Mouse (Mus musculus) liver, adult 2 months (tissue): ENCODE measurements around the gene Arhgap28. TPM values are rescaled to one million over a fixed set of nuclear protein-coding genes. Genes with fewer than 3 reads are reported as not detected.
A peak's percentile ranks its signal among the peaks of the same experiment; 100 is the strongest.

Source experiments
- DNase-seq: peaks from one replicate; pipeline ENCODE4 v3.0.0-alpha.2; 2011; ENCODE audit warnings: low read depth, low spot score; ENCODE audit errors: extremely low read depth
- H3K27ac ChIP-seq: fragments of 200-500 bp; replicated peaks from 2 replicates; pipeline ENCODE4 v1.5.1; 2012; ENCODE audit warnings: low read depth, mild to moderate bottlenecking, control low read depth, inconsistent platforms, low read length; ENCODE audit not compliant: insufficient read depth
- H3K27me3 ChIP-seq: fragments of 200-500 bp; 2 replicates; pipeline ENCODE4 v1.6.1; 2012; ENCODE audit warnings: mild to moderate bottlenecking, moderate library complexity, low read length, inconsistent platforms; ENCODE audit not compliant: control insufficient read depth, insufficient read depth
- H3K36me3 ChIP-seq: fragments of 200-500 bp; 2 replicates; pipeline ENCODE4 v1.6.1; 2012; ENCODE audit warnings: low read length, inconsistent platforms; ENCODE audit not compliant: control insufficient read depth, insufficient read depth
- H3K4me1 ChIP-seq: fragments of 200-500 bp; 2 replicates; pipeline ENCODE4 v1.6.1; 2011; ENCODE audit warnings: low read length; ENCODE audit not compliant: control insufficient read depth, insufficient read depth
- H3K4me3 ChIP-seq: fragments of 200-500 bp; 2 replicates; pipeline ENCODE4 v1.5.1; 2011; ENCODE audit warnings: low read depth, mild to moderate bottlenecking, control low read depth, low read length, moderate library complexity; ENCODE audit not compliant: insufficient read depth
- H3K79me2 ChIP-seq: fragments of 200-500 bp; 2 replicates; pipeline ENCODE4 v1.6.1; 2012; ENCODE audit warnings: inconsistent platforms, mild to moderate bottlenecking, low read length, moderate library complexity; ENCODE audit not compliant: control insufficient read depth, insufficient read depth
- H3K9ac ChIP-seq: fragments of 200-500 bp; 2 replicates; pipeline ENCODE4 v1.6.1; 2012; ENCODE audit warnings: low read depth, mild to moderate bottlenecking, control low read depth, inconsistent platforms, low read length
- CTCF ChIP-seq: fragments of 200-500 bp; IDR thresholded peaks from 2 replicates; pipeline ENCODE4 v1.5.1; 2011; ENCODE audit warnings: low read depth, low read length, control low read depth
- POLR2A ChIP-seq: fragments of 200-500 bp; IDR thresholded peaks from 2 replicates; pipeline ENCODE4 v1.6.1; 2011; ENCODE audit warnings: low read length, control low read depth; ENCODE audit not compliant: insufficient read depth; ENCODE audit errors: extremely low read depth
- WGBS: fragments of 180-500 bp; shearing (Covaris S2); methylation state at CpG from one replicate; pipeline ENCODE4 v1.1.7; 2018; 5-methylcytosine and 5-hydroxymethylcytosine counted together
- polyA plus RNA-seq: library from polyadenylated mRNA; depleted of rRNA; stranded (reverse); fragments of >200 nt; gene quantifications from 2 replicates; pipeline ENCODE4 v1.2.3, GENCODE M21; 2012
- total RNA-seq: library from RNA; depleted of rRNA; stranded (reverse); fragments of >200 nt; gene quantifications from 2 replicates; pipeline ENCODE4 v1.2.3, GENCODE M21; 2014

Arhgap28 gene
- total and polyA plus RNA-seq, 2 experiments: 0.11 to 0.37 TPM

DNA sequence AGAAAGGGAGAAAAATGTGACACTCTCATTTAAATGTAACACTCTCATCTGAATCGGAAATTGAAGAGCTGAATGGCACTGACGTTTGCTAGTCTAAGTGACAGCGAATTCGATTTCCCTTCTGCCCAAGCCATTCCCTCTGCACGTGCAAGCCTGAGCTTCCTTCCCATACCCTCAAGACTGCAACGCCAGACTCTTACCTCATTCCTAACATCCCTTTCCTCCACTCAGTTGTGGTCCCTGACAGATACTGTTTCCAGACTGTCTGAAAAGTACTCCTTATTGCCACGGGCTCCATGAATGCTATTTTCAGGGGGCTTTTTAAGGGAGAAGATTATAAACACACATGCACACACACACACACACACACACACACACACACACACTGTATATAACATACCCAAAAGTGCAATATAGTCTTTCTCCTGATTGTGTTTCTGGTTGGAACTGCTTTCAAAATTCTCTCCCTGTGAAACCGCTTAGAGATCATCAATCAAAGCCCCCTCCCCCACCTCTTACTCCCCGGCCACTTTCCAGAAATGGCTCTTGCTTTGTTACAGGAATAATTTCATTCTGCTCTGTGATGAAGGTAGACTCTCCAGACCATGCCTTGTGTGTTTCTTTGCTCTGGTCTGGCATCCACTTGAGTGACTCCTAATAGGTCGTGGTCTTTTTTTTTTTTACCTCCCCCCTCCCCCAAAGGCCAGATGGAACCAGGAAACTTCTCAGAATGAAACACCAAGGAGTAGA, 836 bp upstream of the Arhgap28 start:
- DNase-seq: no peak
- H3K27ac ChIP-seq: no peak overlapping the region
- 14% methylated on average over 10 of the region's 10 CpGs for WGBS
- no peak overlapping the region; the same call in 1 of the 2 replicates for H3K4me3 ChIP-seq
- H3K9ac ChIP-seq: no peak overlapping the region
- H3K36me3 ChIP-seq: no peaks in the 10 kb centered on the region
- H3K27me3 ChIP-seq: no peaks in the 10 kb centered on the region
- no peaks in the 10 kb centered on the region for H3K79me2 ChIP-seq
- TF ChIP-seq POLR2A (no peak), CTCF (no peak)
- no peaks in the 10 kb centered on the region for H3K4me1 ChIP-seq

DNA sequence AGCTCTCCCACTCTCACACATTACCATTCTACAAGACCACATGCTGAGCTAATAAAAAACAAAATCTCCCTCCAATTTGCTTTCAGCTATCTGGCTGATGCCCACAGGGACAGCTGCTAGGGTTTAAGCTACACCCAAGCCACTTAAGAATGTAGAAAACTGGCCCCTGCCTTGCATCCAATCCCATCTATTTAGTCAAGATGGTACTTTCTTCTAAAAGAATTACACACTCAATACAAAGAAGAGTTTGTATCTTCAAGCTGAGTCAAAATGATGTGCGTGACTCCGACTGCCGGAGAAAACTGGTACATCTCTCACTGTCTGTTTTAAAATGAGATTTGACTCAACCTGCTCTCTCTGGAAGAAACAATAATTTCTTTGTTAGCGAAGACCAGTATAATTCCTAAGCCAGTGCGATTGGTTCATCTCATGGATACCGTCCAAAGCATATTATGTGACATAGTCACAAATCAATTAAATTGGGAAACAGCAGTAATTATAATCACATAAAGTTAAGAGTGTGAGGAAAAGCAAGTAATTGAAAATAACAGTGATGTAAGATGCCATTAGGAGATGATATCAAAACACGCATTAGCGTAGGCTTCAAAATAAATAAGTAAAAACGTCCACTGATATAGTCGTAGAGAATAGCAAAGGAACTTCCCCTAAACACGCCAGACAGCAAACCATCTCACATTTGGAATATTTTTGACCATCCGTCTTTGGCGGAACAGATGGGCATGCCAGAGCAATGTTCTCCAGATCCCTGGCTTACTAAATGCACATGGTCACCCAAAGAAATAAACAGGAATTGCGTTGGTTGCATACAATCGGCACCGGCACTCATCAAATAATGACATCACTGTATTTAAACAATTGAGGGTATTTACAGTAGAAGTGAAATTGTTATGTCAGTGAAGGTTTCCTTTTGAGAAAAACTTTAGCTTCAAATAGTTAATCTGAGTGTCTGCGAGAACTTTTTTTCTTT, 1.0 kb downstream of the Arhgap28 start:
- Histone ChIP-seq H3K4me1 (no peaks in the 10 kb centered on the region), H3K27ac (no peak overlapping the region), H3K36me3 (no peaks in the 10 kb centered on the region), H3K9ac (no peak overlapping the region), H3K27me3 (no peaks in the 10 kb centered on the region), H3K4me3 (no peak overlapping the region), H3K79me2 (no peaks in the 10 kb centered on the region)
- WGBS: 48% methylated on average over 17 of the region's 17 CpGs
- TF ChIP-seq POLR2A (no peak), CTCF (no peak)
- no peak for DNase-seq

DNA sequence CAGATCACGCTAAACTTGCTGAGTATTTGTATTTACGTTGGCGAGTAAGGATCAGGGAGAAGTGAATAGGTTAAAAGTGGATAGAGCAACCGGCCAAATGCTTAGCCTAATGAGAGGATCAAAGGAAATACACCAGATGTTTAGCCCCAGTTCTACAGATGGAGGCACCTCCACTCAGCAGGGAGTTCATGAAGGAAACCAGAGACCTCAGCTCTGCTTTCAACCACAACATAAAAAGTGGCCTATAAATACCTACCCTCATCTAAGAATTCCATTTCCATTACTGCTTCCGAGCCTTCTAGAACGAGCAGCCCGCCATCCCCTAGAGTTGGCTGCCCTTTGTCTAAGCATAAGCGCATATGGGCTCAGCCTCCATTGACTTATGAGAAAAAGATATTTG, 4.1 kb downstream of the Arhgap28 start:
- Histone ChIP-seq H3K9ac (no peak overlapping the region), H3K27me3 (no peaks in the 10 kb centered on the region; the same call in 1 of the 2 replicates), H3K27ac (no peak overlapping the region), H3K4me1 (no peaks in the 10 kb centered on the region), H3K36me3 (no peaks in the 10 kb centered on the region), H3K4me3 (no peak overlapping the region), H3K79me2 (no peaks in the 10 kb centered on the region)
- WGBS: 82% methylated on average over 8 of the region's 8 CpGs
- DNase-seq: no peak
- TF ChIP-seq CTCF (no peak), POLR2A (no peak)

DNA sequence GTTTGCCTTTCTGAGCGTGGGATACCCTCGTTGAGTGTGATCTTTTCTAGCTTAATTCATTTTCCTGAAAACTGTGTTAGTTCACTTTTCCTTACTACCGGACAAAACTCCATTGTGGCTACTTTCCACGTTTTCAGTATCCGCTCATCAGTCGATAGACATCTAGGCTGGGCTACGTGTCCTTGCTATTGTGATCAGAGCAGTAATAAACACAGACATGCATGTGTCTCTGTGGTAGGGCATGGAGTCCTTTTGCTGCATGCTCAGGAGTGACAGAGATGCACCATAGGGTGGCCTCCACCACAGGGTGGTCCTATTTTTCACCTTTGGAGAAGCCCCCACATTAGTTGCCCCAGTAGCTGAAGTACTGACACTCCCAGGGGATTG, 7.2 kb downstream of the Arhgap28 start:
- Histone ChIP-seq H3K9ac (no peak overlapping the region), H3K36me3 (no peaks in the 10 kb centered on the region), H3K27ac (no peak overlapping the region), H3K27me3 (no peaks in the 10 kb centered on the region; the same call in 1 of the 2 replicates), H3K79me2 (no peaks in the 10 kb centered on the region), H3K4me3 (no peak overlapping the region), H3K4me1 (no peaks in the 10 kb centered on the region)
- no peak for DNase-seq
- TF ChIP-seq POLR2A: no peak
- TF ChIP-seq CTCF: no peak
- WGBS: 83% methylated on average over 7 of the region's 7 CpGs

DNA sequence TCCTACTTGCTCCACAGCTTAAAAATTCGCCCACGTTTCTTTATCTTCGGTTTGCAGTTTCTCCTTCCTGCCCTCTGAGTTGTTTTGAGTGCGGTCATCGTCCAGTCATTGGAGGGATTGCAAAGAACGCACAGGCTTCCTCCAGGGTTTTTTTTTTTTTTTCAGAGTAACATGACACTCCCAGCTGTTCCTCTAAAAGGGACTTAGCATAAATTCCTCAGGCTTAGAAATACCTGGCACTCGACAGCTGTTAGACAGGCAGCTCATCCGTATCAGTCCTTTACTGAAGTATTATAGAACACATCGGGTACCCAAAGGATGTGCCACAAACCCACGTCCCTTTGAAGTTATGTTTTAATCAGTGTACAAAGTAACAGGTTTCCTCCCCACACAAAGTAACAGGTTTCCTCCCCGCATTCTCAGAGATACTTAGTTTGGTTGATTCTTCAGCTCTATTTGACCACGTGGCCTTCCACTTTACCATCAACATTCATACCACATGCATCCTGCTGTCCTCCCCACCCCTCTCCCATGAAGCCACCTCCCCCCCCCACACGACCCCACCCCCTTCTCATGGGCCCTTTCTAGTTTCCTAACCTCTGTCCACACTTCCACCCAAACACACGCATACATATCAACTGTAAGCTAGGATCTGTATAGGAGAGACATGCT, 7.7 kb downstream of the Arhgap28 start:
- 21% methylated on average over 14 of the region's 14 CpGs for WGBS
- Histone ChIP-seq H3K9ac (no peak overlapping the region), H3K4me3 (no peak overlapping the region), H3K27me3 (no peaks in the 10 kb centered on the region; the same call in 1 of the 2 replicates), H3K27ac (no peak overlapping the region), H3K4me1 (no peaks in the 10 kb centered on the region), H3K79me2 (no peaks in the 10 kb centered on the region), H3K36me3 (no peaks in the 10 kb centered on the region)
- TF ChIP-seq POLR2A (no peak), CTCF (no peak)
- peak; percentile 17 for DNase-seq
